Mouse (Mus musculus): ENCODE measurements around the gene Fam216a. TPM values are rescaled to one million over a fixed set of nuclear protein-coding genes. Genes with fewer than 3 reads are reported as not detected.

The Fam216a gene
- polyA plus RNA-seq (2015; fragmentation: Illumina TruSeq; extraction: RNeasy Lipid Tissue Mini Kit (QIAGEN cat#74804); ENCODE audit: insufficient read depth, low replicate concordance), result 9.8 TPM

GRCm38 (mm10) chr5:122372192-122372769 is at the start of gene Fam216a:
Fam216a (minus strand) TSS chr5:122372364.

GRCm38 (mm10) chr5:122421271-122422068 is 49.3 kb upstream of the Fam216a start, which contains the start of gene Anapc7:
Anapc7 (plus strand) TSS chr5:122421693.

GRCm38 (mm10) chr5:122391786-122392180 is 19.6 kb upstream of the Fam216a start, which contains the start of gene Arpc3:
Arpc3 (plus strand) TSS chr5:122391878.

GRCm38 (mm10) chr5:122371591-122372191 is 473 bp downstream of the Fam216a start, which contains the start of gene Gpn3:
Gpn3 (plus strand) TSS chr5:122371876.

GRCm38 (mm10) chr5:122353807-122354491 is 18.2 kb downstream of the Fam216a start, which contains the start of the genes Rad9b and Vps29:
Rad9b (minus strand) TSS chr5:122354233.
Vps29 (plus strand) TSS chr5:122354369.

Other genes with a start within 250 kb of the Fam216a start
- not detected for gene Ccdc63, start 231.5 kb downstream of the Fam216a start, polyA plus RNA-seq (2015; fragmentation: Illumina TruSeq; extraction: RNeasy Lipid Tissue Mini Kit (QIAGEN cat#74804); ENCODE audit: insufficient read depth, low replicate concordance)
- gene Ppp1cc, start 214.1 kb downstream of the Fam216a start, polyA plus RNA-seq (2015; fragmentation: Illumina TruSeq; extraction: RNeasy Lipid Tissue Mini Kit (QIAGEN cat#74804); ENCODE audit: insufficient read depth, low replicate concordance), result 414 TPM
- gene Hvcn1, start 165.6 kb downstream of the Fam216a start, polyA plus RNA-seq (2015; fragmentation: Illumina TruSeq; extraction: RNeasy Lipid Tissue Mini Kit (QIAGEN cat#74804); ENCODE audit: insufficient read depth, low replicate concordance), result 148 TPM
- gene Tctn1, start 107.9 kb downstream of the Fam216a start, polyA plus RNA-seq (2015; fragmentation: Illumina TruSeq; extraction: RNeasy Lipid Tissue Mini Kit (QIAGEN cat#74804); ENCODE audit: insufficient read depth, low replicate concordance), result 8.1 TPM
- gene Pptc7, start 88.0 kb downstream of the Fam216a start, polyA plus RNA-seq (2015; fragmentation: Illumina TruSeq; extraction: RNeasy Lipid Tissue Mini Kit (QIAGEN cat#74804); ENCODE audit: insufficient read depth, low replicate concordance), result 28.4 TPM
- gene Rad9b, start 18.1 kb downstream of the Fam216a start, polyA plus RNA-seq (2015; fragmentation: Illumina TruSeq; extraction: RNeasy Lipid Tissue Mini Kit (QIAGEN cat#74804); ENCODE audit: insufficient read depth, low replicate concordance), result 18.2 TPM
- 105 TPM for gene Vps29, start 18.0 kb downstream of the Fam216a start, polyA plus RNA-seq (2015; fragmentation: Illumina TruSeq; extraction: RNeasy Lipid Tissue Mini Kit (QIAGEN cat#74804); ENCODE audit: insufficient read depth, low replicate concordance)
- 20.2 TPM for gene Gpn3, start 488 bp downstream of the Fam216a start, polyA plus RNA-seq (2015; fragmentation: Illumina TruSeq; extraction: RNeasy Lipid Tissue Mini Kit (QIAGEN cat#74804); ENCODE audit: insufficient read depth, low replicate concordance)
- 404 TPM for gene Arpc3, start 19.5 kb upstream of the Fam216a start, polyA plus RNA-seq (2015; fragmentation: Illumina TruSeq; extraction: RNeasy Lipid Tissue Mini Kit (QIAGEN cat#74804); ENCODE audit: insufficient read depth, low replicate concordance)
- 22.6 TPM for gene Anapc7, start 49.3 kb upstream of the Fam216a start, polyA plus RNA-seq (2015; fragmentation: Illumina TruSeq; extraction: RNeasy Lipid Tissue Mini Kit (QIAGEN cat#74804); ENCODE audit: insufficient read depth, low replicate concordance)
- 86.7 TPM for gene Atp2a2, start 129.9 kb upstream of the Fam216a start, polyA plus RNA-seq (2015; fragmentation: Illumina TruSeq; extraction: RNeasy Lipid Tissue Mini Kit (QIAGEN cat#74804); ENCODE audit: insufficient read depth, low replicate concordance)
- 6.6 TPM for gene Ift81, start 242.2 kb upstream of the Fam216a start, polyA plus RNA-seq (2015; fragmentation: Illumina TruSeq; extraction: RNeasy Lipid Tissue Mini Kit (QIAGEN cat#74804); ENCODE audit: insufficient read depth, low replicate concordance)